Mouse (Mus musculus) layer of hippocampus, adult 2 months (tissue): ENCODE data around the gene Wfdc12. TPM values are rescaled to one million over a fixed set of nuclear protein-coding genes. Genes with fewer than 3 reads are reported as not detected.
"Not testable (repeated sequence)": the region's sequence is repeated elsewhere in the genome, so short reads cannot be mapped to it uniquely, and the experiment has no call there.

Experiments used
- DNase-seq, 2 experiments: peaks; one replicate each; pipeline ENCODE4 v3.0.0; 2022; ENCODE audit warnings: low spot score in 2 of 2
- H3K27ac ChIP-seq: fragments of 200-600 bp; 2 replicates; pipeline ENCODE4 v1.8.1; 2022
- H3K4me3 ChIP-seq: fragments of 200-600 bp; 2 replicates; pipeline ENCODE4 v1.8.1; 2022; ENCODE audit warnings: mild to moderate bottlenecking
- CTCF ChIP-seq: fragments of 200-600 bp; conservative IDR thresholded peaks from 2 replicates; pipeline ENCODE4 v1.8.1; 2022; ENCODE audit warnings: antibody characterized with exemption, mild to moderate bottlenecking, moderate library complexity
- long read RNA-seq, 2 experiments: library from polyadenylated mRNA; stranded (forward); transcript quantifications; one replicate each; pipeline ENCODE4 v2.0.0; 2021; ENCODE audit warnings: borderline mapping rate in 2 of 2
- total RNA-seq, 2 experiments: library from RNA; stranded (reverse); gene quantifications; 2 replicates each; pipeline ENCODE4 v1.2.3; 2021

Gene Wfdc12
- not detected for total RNA-seq
- long read RNA-seq, experiment 1 = 0 reads
- long read RNA-seq, experiment 2 = 0 reads

GRCm38 (mm10) chr2:164190576-164190975 is at the start of gene Wfdc12:
TSS of gene Wfdc12 (minus strand) at chr2:164190608.
- no peak for DNase-seq
- TF ChIP-seq CTCF = no peak
- Histone ChIP-seq H3K27ac (no peak within 1 kb of the TSS), H3K4me3 (no peak within 1 kb of the TSS)

GRCm38 (mm10) chr2:164238366-164238765 is 48.0 kb upstream of the Wfdc12 start, which contains the start of gene Svs2:
TSS of gene Svs2 (minus strand) at chr2:164238466.
- Histone ChIP-seq H3K27ac (no peak within 1 kb of the TSS), H3K4me3 (no peak within 1 kb of the TSS)
- TF ChIP-seq CTCF = no peak
- DNase-seq = no peak

- DNase-seq = no peak
- no peak for TF ChIP-seq CTCF
- Histone ChIP-seq H3K27ac (no peak overlapping the region), H3K4me3 (no peak overlapping the region)
Measured at GRCm38 (mm10) chr2:164232671-164233070, 42.3 kb upstream of the Wfdc12 start.

- Histone ChIP-seq H3K27ac (no peak overlapping the region), H3K4me3 (no peak overlapping the region)
- no peak for DNase-seq
- TF ChIP-seq CTCF = no peak
Measured at GRCm38 (mm10) chr2:164228361-164229070, 38.1 kb upstream of the Wfdc12 start.

GRCm38 (mm10) chr2:164221522-164221921 is 31.1 kb upstream of the Wfdc12 start, which contains the start of gene Wfdc15b:
TSS of gene Wfdc15b (minus strand) at chr2:164221660.
- H3K4me3 ChIP-seq = no peak within 1 kb of the TSS
- TF ChIP-seq CTCF = no peak

GRCm38 (mm10) chr2:164219295-164219694 is 28.9 kb upstream of the Wfdc12 start:
- H3K4me3 ChIP-seq = no peak overlapping the region
- TF ChIP-seq CTCF = no peak
- no peak for DNase-seq
- H3K27ac ChIP-seq = no peak overlapping the region

More at GRCm38 (mm10) chr2:164221522-164221921, 31.1 kb upstream of the Wfdc12 start, which contains the start of gene Wfdc15b:
- H3K27ac ChIP-seq = no peak within 1 kb of the TSS
- DNase-seq = no peak

GRCm38 (mm10) chr2:164212711-164213110 is 22.3 kb upstream of the Wfdc12 start:
- DNase-seq = no peak
- no peak overlapping the region for H3K27ac ChIP-seq

GRCm38 (mm10) chr2:164210892-164211291 is 20.5 kb upstream of the Wfdc12 start:
- Histone ChIP-seq H3K27ac (no peak overlapping the region), H3K4me3 (no peak overlapping the region)
- DNase-seq = no peak
- no peak for TF ChIP-seq CTCF

More at GRCm38 (mm10) chr2:164212711-164213110, 22.3 kb upstream of the Wfdc12 start:
- H3K4me3 ChIP-seq = no peak overlapping the region
- TF ChIP-seq CTCF = no peak

GRCm38 (mm10) chr2:164206676-164207075 is 16.3 kb upstream of the Wfdc12 start:
- H3K27ac ChIP-seq = no peak overlapping the region
- H3K4me3 ChIP-seq = no peak overlapping the region
- DNase-seq = no peak
- TF ChIP-seq CTCF = no peak

- H3K27ac ChIP-seq, H3K4me3 ChIP-seq, DNase-seq: not testable (repeated sequence)
Measured at GRCm38 (mm10) chr2:164206011-164206410, 15.6 kb upstream of the Wfdc12 start.

- no peak for TF ChIP-seq CTCF
- Histone ChIP-seq H3K4me3 (no peak within 1 kb of the TSS), H3K27ac (no peak within 1 kb of the TSS)
- DNase-seq = no peak
Measured at GRCm38 (mm10) chr2:164199626-164200327, 9.4 kb upstream of the Wfdc12 start, which contains the start of gene Wfdc15a. TSS of gene Wfdc15a (minus strand) at chr2:164200130.

- DNase-seq = no peak
- Histone ChIP-seq H3K4me3 (no peak overlapping the region), H3K27ac (no peak overlapping the region)
- TF ChIP-seq CTCF = no peak
Measured at GRCm38 (mm10) chr2:164196700-164196990, 6.2 kb upstream of the Wfdc12 start.

GRCm38 (mm10) chr2:164195971-164196699 is 5.7 kb upstream of the Wfdc12 start:
- no peak for DNase-seq
- no peak overlapping the region for H3K4me3 ChIP-seq
- TF ChIP-seq CTCF = no peak
- no peak overlapping the region for H3K27ac ChIP-seq
